Mouse (Mus musculus) frontal cortex, adult 2 months (tissue): ENCODE data around the gene Bcas3. TPM values are rescaled to one million over a fixed set of nuclear protein-coding genes. Genes with fewer than 3 reads are reported as not detected.

ENCODE experiments used
- DNase-seq, 2 experiments: peaks; one replicate each; pipeline ENCODE4 v3.0.0; 2022; ENCODE audit warnings: low spot score in 1 of 2; ENCODE audit errors: extremely low spot score in 1 of 2
- polyA plus RNA-seq: library from polyadenylated mRNA; depleted of rRNA; stranded (reverse); fragments of >200 nt; gene quantifications from 2 replicates; pipeline ENCODE4 v1.2.3, GENCODE M21; 2012; rRNA removed

Gene Bcas3
- polyA plus RNA-seq, 1 experiment: 47.9 TPM

- DNase-seq: no peak
These were observed 505.2 kb downstream of the Bcas3 start for GRCm38 (mm10) chr11:85857997-85858698.

GRCm38 (mm10) chr11:85864363-85864762 is 511.4 kb downstream of the Bcas3 start:
- no peak for DNase-seq

Other genes starting within 250 kb of the Bcas3 start
- 43.3 and 45.9 TPM in 2 replicates for gene Usp32, start 213.0 kb upstream of the Bcas3 start, polyA plus RNA-seq
- gene 1700125H20Rik, start 182.8 kb upstream of the Bcas3 start, polyA plus RNA-seq: not detected in 2 replicates
- gene Appbp2, start 118.0 kb upstream of the Bcas3 start, polyA plus RNA-seq: 34.8 and 36.4 TPM in 2 replicates
- 12.9 and 13.3 TPM in 2 replicates for gene Ppm1d, start 41.9 kb upstream of the Bcas3 start, polyA plus RNA-seq